Mouse (Mus musculus) left cerebral cortex, postnatal 4 days (tissue): ENCODE measurements around the gene Rex1bd. TPM values are rescaled to one million over a fixed set of nuclear protein-coding genes. Genes with fewer than 3 reads are reported as not detected.

ENCODE experiments used
- DNase-seq: peaks from one replicate; pipeline ENCODE4 v3.0.0-alpha.2; 2022
- intact Hi-C: fragments of 180-260 bp; cut with DNase I; formaldehyde crosslinking; loops from one replicate; pipeline ENCODE4 v1.15.1; 2025
- total RNA-seq, 2 experiments: library from RNA; stranded (reverse); gene quantifications; 2 replicates each; pipeline ENCODE4 v1.2.3; 2021

The Rex1bd gene
- total RNA-seq: 100 to 1,000 TPM; 109 to 116 TPM

DNA sequence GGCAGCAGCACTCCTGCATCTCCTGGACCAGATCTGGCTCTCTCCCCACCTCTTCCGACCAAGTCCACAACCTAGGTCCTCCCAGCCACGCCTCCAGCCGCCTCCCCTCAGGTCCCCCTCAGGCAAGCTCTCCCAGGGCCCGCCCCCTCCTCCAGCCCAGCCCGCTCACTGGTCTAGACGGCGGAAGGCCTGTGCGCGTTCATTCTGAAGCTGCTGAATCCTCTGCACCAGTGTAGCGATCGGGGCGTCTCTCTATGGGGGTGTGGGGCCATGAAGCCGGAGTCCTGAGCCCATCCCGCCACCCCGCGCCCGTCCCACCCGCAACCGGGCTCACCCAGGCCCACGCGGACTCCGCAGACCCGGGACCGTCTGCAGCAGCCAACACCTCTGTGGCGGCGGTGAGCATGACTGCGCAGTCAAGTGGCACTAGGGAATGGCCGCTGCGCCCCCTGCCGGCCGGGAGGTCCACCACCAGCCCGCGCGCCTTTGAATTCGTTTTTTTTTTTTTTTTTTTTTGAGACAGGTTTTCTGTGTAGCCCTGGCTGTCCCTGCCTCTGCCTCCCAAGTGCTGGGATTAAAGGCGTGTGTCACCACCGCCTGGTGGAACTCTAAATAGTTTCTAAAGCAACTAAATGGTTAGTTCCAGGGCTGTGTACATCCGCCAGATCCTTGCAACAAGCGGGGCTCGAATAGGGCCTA, at the start of gene Rex1bd:
Gene Rex1bd, minus strand, starts transcription at position 425 of the 699 bp plus-strand sequence.
- peak; percentile 95 for DNase-seq
- intact Hi-C loops: no loop called here

DNA sequence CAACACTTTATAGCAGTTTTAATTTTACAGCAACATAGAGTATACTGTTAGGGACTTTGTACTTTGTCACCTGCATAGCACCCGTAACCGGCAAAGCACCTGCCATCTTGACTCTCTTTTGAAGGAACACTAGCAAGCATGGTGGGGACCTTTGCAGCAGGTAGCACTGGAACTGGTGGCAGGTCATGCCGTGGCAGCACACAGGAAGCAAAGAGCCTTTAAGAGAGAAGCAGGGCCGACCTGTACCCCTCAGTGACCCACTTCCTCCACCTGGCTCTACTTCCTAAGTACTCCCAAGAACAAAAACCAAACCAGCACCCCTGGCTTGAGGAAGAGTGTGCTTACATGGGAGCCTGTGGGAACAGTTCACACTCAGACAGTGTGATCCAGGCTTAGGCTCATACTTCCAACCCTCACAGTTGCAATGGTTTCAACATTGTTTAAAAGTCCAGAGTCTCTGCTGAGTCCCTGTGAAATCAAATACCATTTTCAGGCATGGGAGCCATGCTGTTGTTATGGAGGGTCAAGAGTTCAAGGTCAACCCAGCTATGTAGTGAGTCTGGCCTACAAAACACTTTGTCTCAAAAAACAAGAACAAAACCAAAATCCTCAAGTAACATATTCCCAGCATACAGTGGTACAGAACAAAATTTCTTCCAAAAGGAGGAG, 48.7 kb upstream of the Rex1bd start:
- intact Hi-C loops: no loop called here
- DNase-seq: no peak

DNA sequence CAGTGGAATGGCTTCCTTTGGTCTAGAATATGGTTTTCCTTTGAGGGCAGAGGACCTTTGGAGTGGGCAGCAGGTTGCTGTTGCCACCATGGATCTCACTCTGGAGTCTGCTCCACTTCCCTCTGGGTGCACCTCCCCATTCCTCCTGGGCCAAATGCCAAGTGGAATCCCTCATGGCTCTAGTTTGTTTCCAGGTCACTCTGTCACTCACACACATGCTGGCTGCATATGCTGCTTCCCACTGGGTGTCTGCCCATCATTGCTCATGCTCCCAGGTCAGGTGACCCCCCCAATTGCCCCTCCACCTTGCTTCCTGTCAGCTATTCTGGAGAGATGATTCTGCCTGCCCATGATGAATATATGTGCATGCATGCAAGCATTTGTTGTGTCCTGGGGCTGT, 47.2 kb upstream of the Rex1bd start:
- intact Hi-C loops: no loop called here
- peak; percentile 66 for DNase-seq

DNA sequence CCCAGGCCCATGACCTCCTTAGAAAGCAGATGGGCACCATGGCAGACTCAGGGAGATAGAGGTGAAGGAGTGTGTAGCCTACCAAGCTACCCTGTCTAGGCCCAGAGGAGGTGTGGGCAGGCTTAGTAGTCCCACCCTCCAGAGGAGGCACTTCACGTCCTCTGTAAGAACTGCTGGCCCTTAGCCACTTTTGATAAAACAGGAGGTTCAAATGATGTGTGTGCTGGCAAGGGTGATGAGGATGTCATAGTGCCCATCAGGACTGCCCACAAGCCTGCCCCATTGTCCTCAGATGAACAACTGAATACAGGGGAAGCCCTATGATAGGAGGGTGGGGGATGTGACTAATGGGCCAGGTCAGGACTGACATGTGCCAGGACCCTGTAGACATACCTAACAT, 46.3 kb upstream of the Rex1bd start:
- DNase-seq: no peak
- intact Hi-C loops: no loop called here

DNA sequence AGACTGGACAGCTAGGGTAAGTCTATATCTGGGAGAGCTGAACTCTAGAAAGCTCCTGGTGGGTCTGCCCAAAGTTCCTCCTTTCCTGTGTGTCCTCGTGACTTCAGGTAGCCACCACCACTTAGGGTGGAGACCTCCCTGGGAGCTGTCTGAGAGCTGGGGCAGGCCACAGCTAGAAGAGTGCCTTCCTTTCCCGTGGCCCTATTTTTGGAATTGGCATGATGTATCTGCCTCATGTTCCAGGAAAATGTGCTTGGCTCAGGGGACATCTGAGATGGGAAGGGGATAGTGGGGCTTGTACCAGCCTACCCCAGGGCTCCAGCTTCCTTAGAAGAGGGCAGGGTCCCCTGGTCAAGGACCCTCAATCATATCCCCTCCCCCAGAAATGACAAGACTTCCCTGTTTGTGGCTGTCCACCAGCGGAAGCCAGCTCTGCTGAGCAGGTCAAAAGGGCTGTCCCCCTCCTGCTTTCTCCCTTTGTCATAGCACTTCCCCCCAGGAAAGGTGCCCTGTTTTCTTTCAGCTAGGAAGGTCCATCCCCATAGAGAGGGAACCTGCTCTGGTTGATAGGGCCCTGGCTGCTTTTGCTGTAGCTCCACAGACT, 45.1 kb upstream of the Rex1bd start:
- intact Hi-C loops: no loop called here

DNA sequence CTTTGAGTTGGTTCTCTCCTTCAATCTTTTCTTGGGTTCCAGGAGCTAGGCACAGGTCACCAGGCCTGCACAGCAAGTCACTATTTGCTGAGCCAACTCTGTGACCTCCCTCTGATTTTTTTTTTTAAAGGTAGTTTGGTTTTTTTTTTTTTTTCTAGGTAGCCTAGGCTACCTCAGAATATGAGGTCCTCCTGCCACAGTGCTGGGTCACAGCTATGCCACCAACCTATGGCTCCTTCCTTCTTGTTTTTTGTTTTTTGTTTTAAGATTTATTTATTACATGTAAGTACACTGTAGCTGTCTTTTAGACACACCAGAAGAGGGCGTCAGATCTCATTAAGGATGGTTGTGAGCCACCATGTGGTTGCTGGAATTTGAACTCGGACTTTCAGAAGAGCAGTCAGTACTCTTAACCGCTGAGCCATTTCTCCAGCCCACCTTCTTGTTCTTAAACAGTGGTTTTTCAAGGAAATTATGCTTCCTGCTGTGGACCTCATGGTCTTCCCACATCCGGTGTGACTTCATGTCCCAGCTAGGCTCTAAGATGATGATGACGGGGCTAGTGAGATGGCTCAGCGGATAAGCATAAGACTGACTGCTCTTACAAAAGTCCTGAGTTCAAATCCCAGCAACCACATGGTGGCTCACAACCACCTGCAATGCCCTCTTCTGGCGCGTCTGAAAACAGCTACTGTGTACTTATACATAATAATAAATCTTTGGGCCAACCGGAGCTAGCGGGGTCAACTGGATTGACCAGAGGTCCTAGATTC, 43.0 kb upstream of the Rex1bd start:
- intact Hi-C loops: no loop called here
- no peak for DNase-seq

More for the DNA sequence above, 45.1 kb upstream of the Rex1bd start:
- no peak for DNase-seq

DNA sequence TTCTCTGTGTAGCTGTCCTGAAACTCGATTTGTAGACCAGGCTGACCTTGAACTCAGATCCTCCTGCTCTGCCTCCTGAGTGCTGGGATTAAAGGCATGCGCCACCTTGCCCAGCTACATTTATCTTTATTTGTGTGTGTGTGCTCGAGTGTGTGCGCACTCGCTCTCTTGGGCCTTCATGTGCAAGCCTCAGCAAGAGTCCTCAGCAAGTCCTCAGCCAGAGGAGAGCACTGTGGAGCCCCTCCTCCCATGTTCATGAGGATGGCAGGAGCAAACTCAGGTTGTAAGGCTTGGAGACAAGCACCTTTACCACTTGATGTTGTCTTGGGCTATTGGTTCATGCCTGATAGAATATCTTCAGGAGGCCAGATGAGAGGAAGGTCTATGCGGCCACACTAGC, 41.2 kb upstream of the Rex1bd start:
- intact Hi-C loops: no loop called here
- no peak for DNase-seq

DNA sequence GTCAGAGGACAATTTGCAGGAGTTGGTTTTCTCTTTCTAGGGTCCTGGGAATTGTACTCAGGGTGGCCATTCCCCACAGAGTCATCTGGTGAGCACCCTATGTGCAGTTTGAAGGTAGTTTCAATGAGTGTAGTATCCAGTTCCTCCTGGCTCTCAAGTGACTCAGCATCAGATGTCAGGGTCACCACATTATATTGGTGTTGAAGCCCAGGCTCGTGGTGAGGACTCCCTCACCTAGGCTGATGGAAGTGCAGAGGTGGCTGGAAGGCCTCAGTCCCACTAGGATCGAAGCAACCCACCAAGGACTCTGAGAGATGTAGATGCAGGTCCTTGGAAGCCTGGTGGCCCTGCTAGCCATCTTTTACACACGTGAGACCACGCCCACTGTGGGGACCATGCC, 39.9 kb upstream of the Rex1bd start:
- intact Hi-C loops: no loop called here
- DNase-seq: no peak

DNA sequence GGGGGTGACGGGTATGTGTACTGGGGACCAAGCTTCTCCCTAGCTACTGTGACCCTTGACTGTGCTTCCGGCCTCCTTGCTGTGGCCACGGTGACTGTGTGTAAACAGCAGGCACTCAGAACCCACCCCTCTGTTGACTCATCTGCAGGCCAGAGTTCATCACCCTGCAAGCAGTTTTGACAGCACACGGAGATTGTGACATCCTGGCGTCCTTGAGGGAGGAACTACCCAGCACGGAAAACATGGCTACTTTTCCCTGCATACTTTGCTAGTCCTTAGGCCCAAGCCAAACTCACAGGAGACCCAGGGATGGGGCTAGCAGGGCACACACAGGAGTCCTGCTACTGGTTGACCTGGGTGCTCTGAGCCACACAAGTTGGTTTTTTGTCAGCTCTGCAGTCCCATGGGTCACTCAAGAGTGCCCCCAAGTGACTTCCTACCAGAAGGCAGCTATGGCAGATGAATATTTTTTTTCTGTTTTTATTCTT, 37.7 kb upstream of the Rex1bd start:
- intact Hi-C loops: no loop called here
- no peak for DNase-seq

DNA sequence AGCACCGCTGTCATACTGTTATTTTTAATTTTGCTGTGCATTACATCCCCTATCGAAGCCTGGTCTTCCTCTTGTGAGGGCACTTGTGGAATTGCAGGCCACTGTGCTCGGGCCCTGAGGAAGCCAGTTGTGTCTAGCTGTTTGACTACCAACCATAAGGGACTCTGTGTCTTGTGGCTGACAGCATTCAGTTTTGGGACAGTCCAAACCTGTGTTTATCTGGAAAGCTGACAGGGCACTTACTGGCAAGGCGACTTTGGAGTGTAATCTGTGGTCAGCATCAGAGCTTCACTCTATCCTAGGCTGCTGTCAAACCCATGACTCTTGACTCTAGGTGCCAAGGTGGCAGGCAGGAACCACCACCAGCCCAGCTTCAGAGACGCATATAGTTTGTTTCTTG, 34.5 kb upstream of the Rex1bd start:
- no peak for DNase-seq
- intact Hi-C loops: no loop called here

DNA sequence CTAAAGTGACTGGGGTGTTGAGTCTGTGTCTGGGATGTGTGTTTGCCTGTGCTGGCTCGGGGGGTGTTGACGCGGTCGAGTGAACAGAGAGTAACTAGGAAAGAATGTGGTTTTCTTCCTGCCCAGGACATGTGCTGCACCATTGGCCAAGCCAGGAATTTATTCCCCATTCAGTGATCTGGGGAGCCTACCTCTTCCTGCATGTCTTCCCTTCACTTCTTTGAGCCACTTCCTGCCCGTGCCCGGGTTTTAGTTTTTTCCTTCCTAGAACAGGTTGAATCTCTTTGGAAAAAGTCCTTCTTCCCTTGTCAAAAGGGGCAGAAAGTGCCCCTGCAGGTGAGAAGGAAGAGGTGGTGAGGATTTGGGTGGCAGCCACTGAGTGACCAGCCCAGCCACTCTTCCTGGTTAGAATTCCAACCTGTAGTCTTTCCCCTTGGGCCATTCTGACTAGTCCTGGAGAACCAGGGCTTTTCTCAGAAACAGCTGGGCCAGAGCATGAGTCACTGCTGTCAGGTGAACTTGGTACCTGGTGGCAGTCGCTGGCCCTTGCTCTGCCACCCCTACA, 34.0 kb upstream of the Rex1bd start:
- DNase-seq: no peak
- intact Hi-C loops: no loop called here

DNA sequence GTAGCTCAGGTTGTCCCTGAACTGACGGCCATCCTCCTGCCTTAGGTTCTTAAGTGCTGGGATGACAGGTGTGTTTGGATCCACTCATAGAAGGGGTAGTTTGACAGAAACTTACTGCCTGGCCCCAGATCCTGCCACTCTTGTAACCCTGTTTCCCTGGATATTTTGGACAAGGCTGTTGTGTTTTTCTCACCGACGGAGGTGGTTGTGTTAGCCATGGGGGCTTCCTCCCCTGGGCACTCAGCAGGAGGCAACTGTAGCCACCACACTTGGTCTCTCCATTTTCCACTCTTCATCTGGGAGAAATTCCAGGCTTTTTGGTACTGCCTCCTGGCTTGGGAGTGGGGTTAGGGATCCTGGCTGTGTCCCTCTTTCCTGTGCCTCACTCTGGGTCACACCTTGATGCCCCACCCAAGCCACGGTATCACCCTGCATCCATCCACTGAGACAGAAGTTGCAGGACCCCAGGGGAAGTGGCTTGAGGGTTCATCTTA, 33.5 kb upstream of the Rex1bd start:
- intact Hi-C loops: no loop called here
- no peak for DNase-seq

DNA sequence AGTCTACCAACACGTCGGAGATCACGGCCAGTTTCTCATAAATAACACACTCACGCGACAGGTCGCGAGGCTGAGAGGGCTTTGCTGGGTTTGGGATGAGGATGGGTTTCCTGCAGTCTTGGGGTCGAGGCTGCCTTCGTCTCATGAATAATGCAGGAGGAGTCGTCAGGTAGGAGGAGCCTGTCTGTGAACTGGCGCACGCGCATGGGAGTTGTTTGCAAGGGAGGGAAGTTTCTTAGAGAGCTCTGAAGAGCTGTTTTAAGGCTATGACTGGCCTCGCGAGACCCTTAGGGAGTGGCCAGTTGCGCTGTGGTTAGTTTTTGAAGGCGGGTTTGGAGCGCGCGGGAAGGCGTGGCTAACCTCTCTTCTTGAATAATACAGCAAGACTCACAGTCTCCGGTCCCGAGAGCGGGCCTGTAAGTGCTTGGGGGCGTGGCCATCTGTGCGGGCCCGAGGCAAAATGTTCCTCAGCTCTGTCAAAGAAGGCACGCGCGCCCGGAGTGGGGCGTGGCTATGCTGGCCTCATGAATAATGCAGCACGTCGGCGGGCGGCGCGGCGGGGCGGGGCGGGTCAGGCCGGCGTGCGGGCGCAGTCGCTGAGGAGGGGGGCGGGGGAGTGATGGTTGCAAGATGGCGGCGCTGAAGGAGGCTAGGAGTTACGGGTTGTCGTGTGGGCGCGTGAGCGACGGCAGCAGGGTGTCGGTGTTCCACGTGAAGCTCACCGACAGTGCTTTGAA, 32.7 kb upstream of the Rex1bd start, which contains the start of gene Ell:
Gene Ell, plus strand, starts transcription at position 381 of the 737 bp plus-strand sequence.
- peak; percentile 100 for DNase-seq
- intact Hi-C loops: no loop called here

DNA sequence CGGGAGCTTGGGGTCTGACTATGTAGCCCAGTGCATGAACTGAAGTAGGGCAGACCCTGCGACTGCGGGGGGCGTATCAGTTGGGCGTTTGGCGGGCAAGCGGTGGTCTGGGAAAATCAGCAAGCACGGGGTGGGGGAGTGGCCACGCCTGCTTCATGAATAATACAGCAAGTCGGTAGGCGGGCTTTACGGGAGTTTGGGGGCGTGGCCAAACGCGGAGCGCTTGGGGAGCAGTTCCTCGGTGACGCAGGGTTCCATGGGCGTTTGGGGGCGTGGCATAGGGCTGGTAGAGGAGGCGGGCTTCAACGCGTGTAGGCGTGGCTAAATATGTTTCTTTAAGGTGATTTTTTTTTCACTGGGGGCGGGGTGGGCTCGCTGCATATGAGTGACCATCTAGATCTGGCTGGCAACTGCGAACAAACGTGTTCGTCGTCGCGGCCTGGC, 32.1 kb upstream of the Rex1bd start:
- intact Hi-C loops: no loop called here
- DNase-seq: peak; percentile 100

DNA sequence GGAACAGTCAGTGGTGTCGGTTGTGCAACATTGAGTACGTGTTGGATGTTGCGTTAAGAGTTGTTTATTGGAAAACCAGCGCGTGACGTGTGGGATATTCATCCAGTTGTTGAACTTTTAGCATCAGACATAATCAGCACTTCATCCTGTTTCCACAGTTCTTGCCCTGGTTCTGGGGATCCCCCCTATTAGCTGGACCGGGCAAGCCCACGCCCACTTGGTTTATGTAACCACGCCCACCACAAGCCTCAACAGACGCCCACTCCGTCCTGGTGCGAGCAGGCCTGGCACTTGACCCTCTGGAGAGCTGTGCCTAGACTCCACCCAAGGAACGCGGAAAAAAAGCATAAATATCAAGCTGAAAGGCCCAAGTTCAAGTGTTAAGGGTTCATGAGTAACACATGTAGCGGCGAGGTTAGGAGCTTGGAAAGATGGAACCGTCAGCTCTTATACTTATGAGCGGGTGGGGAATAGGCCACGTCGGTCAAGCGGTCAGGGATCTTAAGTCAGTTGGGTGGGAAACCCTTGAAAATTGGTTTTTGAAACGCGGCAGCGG, 31.6 kb upstream of the Rex1bd start:
- intact Hi-C loops: no loop called here
- DNase-seq: peak; percentile 49

DNA sequence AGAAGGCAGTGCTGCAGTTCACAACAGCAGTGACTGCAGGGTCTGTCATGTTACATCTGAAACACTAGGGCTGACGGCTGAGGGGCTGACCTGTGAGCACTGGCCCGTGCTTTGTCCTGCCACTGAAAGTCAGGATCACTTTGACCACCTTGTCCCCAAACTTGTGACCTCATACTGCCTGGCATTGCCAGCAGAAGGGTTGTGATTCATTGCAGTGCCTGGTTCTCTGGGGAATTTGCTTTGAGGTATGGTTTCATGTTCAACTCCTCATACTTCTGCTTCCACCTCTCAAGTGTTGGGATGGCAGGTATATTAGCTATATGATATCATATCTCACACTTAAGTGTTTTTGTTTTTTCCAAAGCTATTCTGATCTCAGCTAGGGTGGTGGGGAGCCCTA, 29.1 kb upstream of the Rex1bd start:
- intact Hi-C loops: no loop called here
- DNase-seq: no peak

DNA sequence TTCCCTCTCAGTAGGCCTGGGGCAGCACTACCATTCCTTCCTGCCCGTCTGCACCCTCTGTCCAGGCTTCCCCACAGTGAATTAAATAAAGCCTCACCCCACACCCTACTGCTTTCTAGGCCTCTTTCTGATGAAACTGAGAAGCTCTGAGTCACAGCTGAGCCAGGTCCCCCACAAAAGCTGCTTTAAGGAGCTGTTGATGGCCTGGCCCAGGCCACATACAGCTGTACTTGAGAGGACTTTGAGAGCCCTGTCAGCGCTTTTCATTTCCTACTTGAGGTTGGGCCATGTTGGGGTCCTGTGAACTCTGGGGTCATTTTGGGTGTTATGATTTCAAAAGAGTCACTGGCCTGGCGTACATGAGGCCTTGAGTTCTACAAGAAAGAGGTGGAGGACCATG, 28.7 kb upstream of the Rex1bd start:
- DNase-seq: no peak
- intact Hi-C loops: no loop called here

DNA sequence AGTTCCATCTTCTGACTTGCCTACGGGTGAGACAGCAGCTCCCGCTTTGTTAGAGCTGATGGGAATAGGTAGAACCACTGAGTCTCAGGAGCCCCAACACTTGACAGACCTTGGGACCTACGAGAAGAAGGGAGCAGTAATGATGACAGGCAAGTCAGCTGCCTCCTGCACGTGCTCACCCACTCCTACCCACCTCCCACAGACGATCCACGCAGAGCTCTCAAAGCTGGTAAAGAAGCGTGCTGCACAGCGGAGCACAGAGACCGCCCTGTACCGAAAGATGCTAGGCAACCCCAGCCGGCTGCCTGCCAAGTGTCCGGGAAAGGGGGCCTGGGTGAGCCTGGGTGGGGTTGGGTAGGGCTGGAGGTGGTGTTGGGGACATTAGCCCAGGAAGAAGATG, 27.7 kb upstream of the Rex1bd start:
- DNase-seq: no peak
- intact Hi-C loops: no loop called here

DNA sequence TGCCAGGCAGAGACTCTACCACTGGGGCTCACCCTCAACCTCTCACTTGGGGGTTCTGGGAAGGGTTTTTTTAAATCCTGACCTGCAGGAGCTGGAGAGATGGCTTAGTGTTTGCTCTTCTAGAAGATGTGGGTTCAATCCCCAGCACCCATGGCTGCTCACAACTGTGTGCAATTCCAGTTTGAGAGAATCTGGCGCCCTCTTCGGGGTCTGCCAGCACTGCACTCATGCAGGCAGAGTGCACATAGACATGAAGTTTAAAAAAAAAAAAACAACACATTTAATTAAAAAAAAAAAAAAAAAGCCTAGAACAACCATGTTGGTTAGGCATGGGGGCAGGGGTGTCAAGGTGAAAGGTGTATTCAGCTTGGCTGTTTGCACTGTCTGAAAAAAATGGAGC, 23.8 kb upstream of the Rex1bd start:
- intact Hi-C loops: no loop called here
- DNase-seq: no peak

DNA sequence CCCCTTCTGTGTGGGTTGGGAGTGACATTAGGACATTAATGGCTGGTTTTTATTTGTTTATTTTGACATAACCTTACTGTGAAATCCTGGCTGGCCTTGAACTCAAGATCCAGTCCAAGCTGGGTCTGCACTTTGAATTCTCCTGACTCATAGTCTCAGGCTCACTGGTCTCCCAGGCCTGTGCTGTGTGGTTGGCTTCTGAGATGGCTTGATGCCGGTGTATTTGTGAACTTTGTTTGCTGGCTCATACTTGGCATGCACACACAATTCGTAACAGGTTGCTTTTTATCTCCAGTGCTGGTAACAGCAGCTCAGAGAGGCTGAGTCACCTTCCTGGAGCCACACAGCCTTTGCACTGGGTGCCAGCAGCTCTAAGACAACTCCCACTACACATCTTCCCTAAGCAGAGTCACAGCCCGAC, 23.2 kb upstream of the Rex1bd start:
- DNase-seq: no peak
- intact Hi-C loops: no loop called here
